ENCODE assay signal across 20 mouse cellular contexts in genomic region chr5:26291621-26292020, GRCm38 (mm10). TPM values are rescaled to one million over a fixed set of nuclear protein-coding genes. Genes with fewer than 3 reads are reported as not detected.
"Had no signal": no experiment of that assay in that cellular context is flagged by ENCODE, and none has a peak within 500 bp of the region (broad histone marks: within the 10 kb centered on the region; RNA-seq: fewer than 3 reads in every experiment).

No protein-coding gene starts in this region.

- H3K4me3 ChIP-seq: neural tube, embryonic 15.5 days; stomach, embryonic 15.5 days had no signal

- H3K4me1 ChIP-seq: neural tube, embryonic 15.5 days; stomach, embryonic 15.5 days had no signal

- H3K9ac ChIP-seq: neural tube, embryonic 15.5 days; stomach, embryonic 15.5 days had no signal

- DNase-seq: retina, postnatal 1 day; right cerebral cortex, adult 18-20 months; right cerebral cortex, postnatal 14 days; right cerebral cortex, postnatal 25 days; right cerebral cortex, postnatal 4 days; spleen, adult 18-20 months; thymus, adult 18-20 months; thymus, adult 2 months; thymus, postnatal 14 days; thymus, postnatal 25 days; thymus, postnatal 36 days; thymus, postnatal 4 days had no signal

- H3K9me3 ChIP-seq: neural tube, embryonic 15.5 days; stomach, embryonic 15.5 days had no signal

- H3K27ac ChIP-seq: neural tube, embryonic 15.5 days; stomach, embryonic 15.5 days; stomach, postnatal 0 days had no signal

- H3K4me2 ChIP-seq: neural tube, embryonic 15.5 days; stomach, embryonic 15.5 days had no signal

- H3K36me3 ChIP-seq: neural tube, embryonic 15.5 days; stomach, embryonic 15.5 days had no signal

- H3K27me3 ChIP-seq: neural tube, embryonic 15.5 days; stomach, embryonic 15.5 days had no signal

RNA-seq across cellular contexts. Expression of gene Gm7361, which starts 34.1 kb away (rescaled TPM):
- total RNA-seq: neutrophil, adult 5-6 weeks had no signal
- polyA plus RNA-seq: small intestine, adult 2 months; spleen, adult 2 months; stomach, embryonic 14.5 days; stomach, embryonic 15.5 days; stomach, embryonic 16.5 days; stomach, postnatal 0 days had no signal
